ENCODE assay signal across 8 mouse cellular contexts in genomic region chr5:114130698-114131520, GRCm38 (mm10). TPM values are rescaled to one million over a fixed set of nuclear protein-coding genes. Genes with fewer than 3 reads are reported as not detected.
A peak's percentile ranks its signal among the peaks of the same experiment; 100 is the strongest.
DNase-seq lines count a peak whose midpoint lies in the region; ATAC-seq and TF ChIP-seq lines count a peak whose summit lies in the region.

No protein-coding gene starts in this region.

- H3K27me3 ChIP-seq in forebrain, embryonic 13.5 days: no peaks in the 10 kb centered on the region
- H3K27me3 ChIP-seq in liver, embryonic 16.5 days (ENCODE audit: control insufficient read depth, insufficient read depth, low read depth, low read length): no peaks in the 10 kb centered on the region
- H3K27me3 ChIP-seq in neural tube, embryonic 12.5 days (replicated peaks): no peaks in the 10 kb centered on the region
- no peaks in the 10 kb centered on the region for H3K27me3 ChIP-seq in stomach, postnatal 0 days (ENCODE audit: control insufficient read depth, insufficient read depth, low read length)

- WGBS in forebrain, embryonic 13.5 days: under 1% methylated on average over 87 of the region's 87 CpGs
- under 1% methylated on average over 86 of the region's 87 CpGs for WGBS in large intestine, adult 2 months
- WGBS in liver, embryonic 16.5 days (ENCODE audit: insufficient replicate concordance): under 1% methylated on average over 85 of the region's 87 CpGs
- under 1% methylated on average over 87 of the region's 87 CpGs for WGBS in neural tube, embryonic 12.5 days
- under 1% methylated on average over 79 of the region's 87 CpGs for WGBS in stomach, postnatal 0 days

- peak; percentile 94 for ATAC-seq in cerebellum, adult (ENCODE audit: insufficient number of reproducible peaks, low FRiP score, low TSS enrichment)
- ATAC-seq in forebrain, embryonic 13.5 days: peak; percentile 99
- ATAC-seq in liver, embryonic 16.5 days (ENCODE audit: low read depth): peak; percentile 94
- ATAC-seq in neural tube, embryonic 12.5 days (ENCODE audit: low FRiP score, low read depth): peak; percentile 98
- peak; percentile 95 for ATAC-seq in stomach, postnatal 0 days (ENCODE audit: low FRiP score, low TSS enrichment)

- peaks cover 40% of the 10 kb centered on the region for H3K4me1 ChIP-seq in forebrain, embryonic 13.5 days
- H3K4me1 ChIP-seq in liver, embryonic 16.5 days (ENCODE audit: control insufficient read depth, low read depth, low read length): peaks cover 56% of the 10 kb centered on the region
- H3K4me1 ChIP-seq in neural tube, embryonic 12.5 days: peaks cover 15% of the 10 kb centered on the region
- H3K4me1 ChIP-seq in stomach, postnatal 0 days (replicated peaks; ENCODE audit: control insufficient read depth, insufficient read depth): peaks cover 5% of the 10 kb centered on the region; the same call in 1 of the 2 replicates

- peak overlapping the region; percentile 70 for H3K9ac ChIP-seq in forebrain, embryonic 13.5 days
- H3K9ac ChIP-seq in liver, embryonic 16.5 days (ENCODE audit: low read depth, low read length): peak overlapping the region; percentile 65
- peak overlapping the region; percentile 63 for H3K9ac ChIP-seq in neural tube, embryonic 12.5 days
- peak overlapping the region; percentile 61 for H3K9ac ChIP-seq in stomach, postnatal 0 days (ENCODE audit: low read length)

- no peak for TF ChIP-seq CTCF in stomach, postnatal 0 days (IDR thresholded peaks at IDR 0.05; ENCODE audit: low read depth)

- peak; percentile 95 for TF ChIP-seq EP300 in stomach, postnatal 0 days (optimal IDR thresholded peaks at IDR 0.05)

- H3K36me3 ChIP-seq in forebrain, embryonic 13.5 days (ENCODE audit: poor library complexity, severe bottlenecking): peaks cover 19% of the 10 kb centered on the region; the same call in 1 of the 2 replicates
- no peaks in the 10 kb centered on the region for H3K36me3 ChIP-seq in liver, embryonic 16.5 days (ENCODE audit: control insufficient read depth, insufficient read depth)
- no peaks in the 10 kb centered on the region for H3K36me3 ChIP-seq in neural tube, embryonic 12.5 days
- no peaks in the 10 kb centered on the region for H3K36me3 ChIP-seq in stomach, postnatal 0 days (ENCODE audit: control insufficient read depth, insufficient read depth, low read length)

- intact Hi-C loops in heart, postnatal 10 days (cut with DNase I): loop anchor here (5.0 kb wide), 1 partner anchor 46 kb away; no protein-coding TSS in a partner anchor

- H3K27ac ChIP-seq in forebrain, embryonic 13.5 days: peak overlapping the region; percentile 48
- peak overlapping the region; percentile 74 for H3K27ac ChIP-seq in liver, embryonic 16.5 days (ENCODE audit: low read length)
- no peak overlapping the region for H3K27ac ChIP-seq in neural tube, embryonic 12.5 days
- H3K27ac ChIP-seq in stomach, postnatal 0 days (replicated peaks): peak overlapping the region; percentile 87

- H3K9me3 ChIP-seq in forebrain, embryonic 13.5 days (replicated peaks): no peaks in the 10 kb centered on the region
- H3K9me3 ChIP-seq in liver, embryonic 16.5 days (replicated peaks; ENCODE audit: control insufficient read depth, low read length): no peaks in the 10 kb centered on the region
- no peaks in the 10 kb centered on the region for H3K9me3 ChIP-seq in neural tube, embryonic 12.5 days
- no peaks in the 10 kb centered on the region for H3K9me3 ChIP-seq in stomach, postnatal 0 days (ENCODE audit: control insufficient read depth, low read length)

- H3K4me2 ChIP-seq in forebrain, embryonic 13.5 days: peak overlapping the region; percentile 96
- H3K4me2 ChIP-seq in liver, embryonic 16.5 days (ENCODE audit: low read depth, low read length): peak overlapping the region; percentile 100
- peak overlapping the region; percentile 90 for H3K4me2 ChIP-seq in neural tube, embryonic 12.5 days (replicated peaks)
- peak overlapping the region; percentile 100 for H3K4me2 ChIP-seq in stomach, postnatal 0 days (replicated peaks; ENCODE audit: low read depth)

- H3K4me3 ChIP-seq in forebrain, embryonic 13.5 days: peak overlapping the region; percentile 81
- peak overlapping the region; percentile 79 for H3K4me3 ChIP-seq in liver, embryonic 16.5 days (ENCODE audit: low read depth, low read length)
- H3K4me3 ChIP-seq in neural tube, embryonic 12.5 days: peak overlapping the region; percentile 70
- H3K4me3 ChIP-seq in stomach, postnatal 0 days (ENCODE audit: low read depth, low read length): peak overlapping the region; percentile 58

- DNase-seq in ES-CJ7 (ENCODE audit: low read depth, low spot score): peak; percentile 93
- peak; percentile 95 to 96 for DNase-seq in heart, postnatal 10 days
- peak; percentile 75 for DNase-seq in large intestine, adult 2 months (ENCODE audit: low read depth, low spot score)
- peak; percentile 93 for DNase-seq in stomach, postnatal 0 days (ENCODE audit: low spot score)

RNA-seq across cellular contexts. Expression of gene Ung, which starts 0.7 kb away (rescaled TPM):
- polyA plus RNA-seq in forebrain, embryonic 13.5 days (2015; fragmentation: Nextera tagmentation; extraction: Ambion mirVana): 45.3 and 46.6 TPM in 2 replicates
- 10 to 100 TPM; 22.7 to 24.1 TPM for total RNA-seq in heart, postnatal 10 days (2021)
- polyA plus RNA-seq in large intestine, adult 2 months (2012; rRNA removed): 10.5 and 11.7 TPM in 2 replicates
- 13.7 and 15.2 TPM in 2 replicates for polyA plus RNA-seq in liver, embryonic 16.5 days (2015; fragmentation: Nextera tagmentation; extraction: Ambion mirVana)
- 25.2 and 25.8 TPM in 2 replicates for polyA plus RNA-seq in neural tube, embryonic 12.5 days (2016; fragmentation: Nextera tagmentation; extraction: Ambion mirVana)
- polyA plus RNA-seq in stomach, postnatal 0 days (2015; fragmentation: Nextera tagmentation; extraction: Ambion mirVana): 15.1 and 16.2 TPM in 2 replicates

RNA-seq across cellular contexts. Expression of gene Alkbh2, which starts 2.9 kb away (rescaled TPM):
- 6.7 and 9.0 TPM in 2 replicates for polyA plus RNA-seq in forebrain, embryonic 13.5 days (2015; fragmentation: Nextera tagmentation; extraction: Ambion mirVana)
- total RNA-seq in heart, postnatal 10 days (2021): 1 to 10 TPM; 2.6 to 3.0 TPM
- polyA plus RNA-seq in large intestine, adult 2 months (2012; rRNA removed): 8.9 and 9.9 TPM in 2 replicates
- polyA plus RNA-seq in liver, embryonic 16.5 days (2015; fragmentation: Nextera tagmentation; extraction: Ambion mirVana): 2.5 and 3.4 TPM in 2 replicates
- polyA plus RNA-seq in neural tube, embryonic 12.5 days (2016; fragmentation: Nextera tagmentation; extraction: Ambion mirVana): 10.7 and 10.9 TPM in 2 replicates
- 6.2 and 6.9 TPM in 2 replicates for polyA plus RNA-seq in stomach, postnatal 0 days (2015; fragmentation: Nextera tagmentation; extraction: Ambion mirVana)

RNA-seq across cellular contexts. Expression of gene Acacb, which starts 15.4 kb away (rescaled TPM):
- polyA plus RNA-seq in forebrain, embryonic 13.5 days (2015; fragmentation: Nextera tagmentation; extraction: Ambion mirVana): 0.96 and 1.5 TPM in 2 replicates
- total RNA-seq in heart, postnatal 10 days (2021): 100 to 1,000 TPM; 156 to 159 TPM
- polyA plus RNA-seq in large intestine, adult 2 months (2012; rRNA removed): 2.8 and 4.5 TPM in 2 replicates
- 0.35 and 0.65 TPM in 2 replicates for polyA plus RNA-seq in liver, embryonic 16.5 days (2015; fragmentation: Nextera tagmentation; extraction: Ambion mirVana)
- polyA plus RNA-seq in neural tube, embryonic 12.5 days (2016; fragmentation: Nextera tagmentation; extraction: Ambion mirVana): 0.80 and 1.8 TPM in 2 replicates
- polyA plus RNA-seq in stomach, postnatal 0 days (2015; fragmentation: Nextera tagmentation; extraction: Ambion mirVana): 1.3 and 1.4 TPM in 2 replicates

RNA-seq across cellular contexts. Expression of gene Svop, which starts 39.5 kb away (rescaled TPM):
- 52.2 and 57.1 TPM in 2 replicates for polyA plus RNA-seq in forebrain, embryonic 13.5 days (2015; fragmentation: Nextera tagmentation; extraction: Ambion mirVana)
- total RNA-seq in heart, postnatal 10 days (2021): not detected
- 0.33 and 0.38 TPM in 2 replicates for polyA plus RNA-seq in large intestine, adult 2 months (2012; rRNA removed)
- 0.05 TPM in 1 of 2 replicates, not detected in the other for polyA plus RNA-seq in liver, embryonic 16.5 days (2015; fragmentation: Nextera tagmentation; extraction: Ambion mirVana)
- polyA plus RNA-seq in neural tube, embryonic 12.5 days (2016; fragmentation: Nextera tagmentation; extraction: Ambion mirVana): 59.8 and 63.9 TPM in 2 replicates
- 1.1 and 1.2 TPM in 2 replicates for polyA plus RNA-seq in stomach, postnatal 0 days (2015; fragmentation: Nextera tagmentation; extraction: Ambion mirVana)
